Mouse (Mus musculus) hindbrain, embryonic 13.5 days (tissue): ENCODE data around the gene Kit. TPM values are rescaled to one million over a fixed set of nuclear protein-coding genes. Genes with fewer than 3 reads are reported as not detected.

Experiments
- ATAC-seq: fragments of 200-750 bp; cut with Nextera tagmentation; 2 replicates; pipeline ENCODE4 v1.8.0; 2017; ENCODE audit warnings: moderate TSS enrichment; ENCODE audit not compliant: low FRiP score
- H3K27ac ChIP-seq: fragments of 300-500 bp; sonication (generic); 2 replicates; pipeline ENCODE4 v1.5.1; 2015; ENCODE audit warnings: inconsistent platforms, mild to moderate bottlenecking, moderate library complexity
- H3K27me3 ChIP-seq: fragments of 300-500 bp; sonication (generic); 2 replicates; pipeline ENCODE4 v1.6.1; 2015; ENCODE audit warnings: mild to moderate bottlenecking, inconsistent platforms
- H3K36me3 ChIP-seq: fragments of 300-500 bp; sonication (generic); 2 replicates; pipeline ENCODE4 v1.6.1; 2015; ENCODE audit warnings: mild to moderate bottlenecking, inconsistent platforms
- H3K4me1 ChIP-seq: fragments of 300-500 bp; sonication (generic); replicated peaks from 2 replicates; pipeline ENCODE4 v1.6.1; 2015; ENCODE audit warnings: inconsistent platforms
- H3K4me2 ChIP-seq: fragments of 300-500 bp; sonication (generic); 2 replicates; pipeline ENCODE4 v1.6.1; 2015; ENCODE audit warnings: inconsistent platforms, mild to moderate bottlenecking, moderate library complexity
- H3K4me3 ChIP-seq: fragments of 300-500 bp; sonication (generic); 2 replicates; pipeline ENCODE4 v1.5.1; 2015; ENCODE audit warnings: mild to moderate bottlenecking, inconsistent platforms
- H3K9ac ChIP-seq: fragments of 300-500 bp; sonication (generic); 2 replicates; pipeline ENCODE4 v1.6.1; 2015; ENCODE audit warnings: mild to moderate bottlenecking, inconsistent platforms
- H3K9me3 ChIP-seq: fragments of 300-500 bp; sonication (generic); 2 replicates; pipeline ENCODE4 v1.6.1; 2016; ENCODE audit warnings: inconsistent platforms
- WGBS: fragments of 180-500 bp; shearing (Covaris S2); methylation state at CpG from one replicate; pipeline ENCODE4 v1.1.7; 2015; 5-methylcytosine and 5-hydroxymethylcytosine counted together
- polyA plus RNA-seq: library from polyadenylated mRNA; unstranded; fragments of >200 nt; fragmentation: Nextera tagmentation; extraction: Ambion mirVana; gene quantifications from 2 replicates; pipeline ENCODE4 v1.2.1, GENCODE M21; 2015

The Kit gene
- polyA plus RNA-seq, 1 experiment from 2014 or later: 57.9 TPM

DNA sequence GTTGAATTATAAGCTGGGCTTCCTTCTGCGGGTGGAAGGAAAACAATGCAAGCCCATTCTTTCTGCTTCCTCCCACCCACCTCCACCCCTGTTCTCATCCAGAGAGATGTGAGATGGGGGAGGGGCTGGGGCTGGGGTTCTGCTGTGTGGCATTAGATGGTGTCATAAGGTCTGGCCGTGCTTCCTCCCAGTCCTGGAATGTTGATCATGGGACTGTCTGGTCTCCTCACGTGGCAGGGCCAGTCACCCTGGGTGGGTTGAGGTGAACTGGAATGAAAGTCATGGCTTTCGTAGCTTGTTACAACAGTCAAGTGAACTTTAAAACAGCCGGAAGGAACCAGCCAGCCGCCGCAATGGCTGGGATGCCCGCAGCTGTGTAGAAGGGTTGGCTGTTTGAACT, 78.7 kb downstream of the Kit start:
- 93% methylated on average over 8 of the region's 8 CpGs for WGBS
- Histone ChIP-seq H3K9ac (no peak overlapping the region), H3K27ac (no peak overlapping the region), H3K9me3 (no peaks in the 10 kb centered on the region), H3K4me2 (no peak overlapping the region), H3K36me3 (peaks cover 53% of the 10 kb centered on the region), H3K4me3 (no peak overlapping the region), H3K4me1 (no peaks in the 10 kb centered on the region; the same call in 1 of the 2 replicates), H3K27me3 (no peaks in the 10 kb centered on the region)
- no peak for ATAC-seq

DNA sequence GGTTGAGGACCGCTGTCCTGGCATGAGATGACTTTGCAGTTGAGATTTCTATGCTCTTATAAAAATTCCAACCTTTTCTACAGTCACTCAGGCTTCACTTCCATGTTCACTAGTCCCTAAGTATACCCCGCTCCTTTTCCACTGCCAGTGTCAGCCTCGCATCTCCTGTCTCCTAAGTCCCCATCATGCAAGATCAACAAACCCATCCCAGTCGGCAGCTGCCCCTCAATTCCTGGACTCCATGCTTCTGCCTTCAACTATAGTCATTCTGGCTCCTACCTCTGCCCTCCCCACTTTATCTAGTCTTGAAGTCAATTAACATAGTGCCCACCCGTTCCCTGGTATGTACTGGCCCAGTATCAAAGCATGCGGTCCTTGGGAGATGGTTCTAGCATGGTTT, 83.9 kb downstream of the Kit start:
- no peak for ATAC-seq

DNA sequence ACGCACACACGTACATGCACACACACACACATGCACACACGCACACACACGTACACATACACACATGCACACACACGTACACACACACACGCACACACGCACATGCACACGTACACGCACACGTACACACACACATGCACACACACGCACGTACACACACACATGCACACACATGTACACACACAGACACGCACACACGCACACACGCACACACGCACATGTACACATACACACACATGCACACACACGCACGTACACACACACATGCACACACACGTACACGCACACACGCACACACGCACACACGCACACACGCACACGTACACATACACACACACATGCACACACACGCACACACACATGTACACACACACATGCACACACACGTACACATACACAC, 85.6 kb downstream of the Kit start:
- Histone ChIP-seq H3K36me3 (peaks cover 7% of the 10 kb centered on the region), H3K4me1 (no peaks in the 10 kb centered on the region; the same call in 1 of the 2 replicates), H3K4me3 (no peak overlapping the region), H3K4me2 (no peak overlapping the region), H3K27ac (no peak overlapping the region), H3K27me3 (no peaks in the 10 kb centered on the region), H3K9me3 (no peaks in the 10 kb centered on the region; the same call in 1 of the 2 replicates), H3K9ac (no peak overlapping the region)
- 97% methylated on average over 27 of the region's 27 CpGs for WGBS
- ATAC-seq: no peak

More for the DNA sequence above, 83.9 kb downstream of the Kit start:
- H3K4me2 ChIP-seq: no peak overlapping the region
- H3K9ac ChIP-seq: no peak overlapping the region
- WGBS: 96% methylated on average over 6 of the region's 6 CpGs
- peaks cover 24% of the 10 kb centered on the region for H3K36me3 ChIP-seq
- no peaks in the 10 kb centered on the region; the same call in 1 of the 2 replicates for H3K9me3 ChIP-seq
- H3K4me3 ChIP-seq: no peak overlapping the region
- H3K4me1 ChIP-seq: no peaks in the 10 kb centered on the region; the same call in 1 of the 2 replicates
- H3K27me3 ChIP-seq: no peaks in the 10 kb centered on the region
- H3K27ac ChIP-seq: no peak overlapping the region

DNA sequence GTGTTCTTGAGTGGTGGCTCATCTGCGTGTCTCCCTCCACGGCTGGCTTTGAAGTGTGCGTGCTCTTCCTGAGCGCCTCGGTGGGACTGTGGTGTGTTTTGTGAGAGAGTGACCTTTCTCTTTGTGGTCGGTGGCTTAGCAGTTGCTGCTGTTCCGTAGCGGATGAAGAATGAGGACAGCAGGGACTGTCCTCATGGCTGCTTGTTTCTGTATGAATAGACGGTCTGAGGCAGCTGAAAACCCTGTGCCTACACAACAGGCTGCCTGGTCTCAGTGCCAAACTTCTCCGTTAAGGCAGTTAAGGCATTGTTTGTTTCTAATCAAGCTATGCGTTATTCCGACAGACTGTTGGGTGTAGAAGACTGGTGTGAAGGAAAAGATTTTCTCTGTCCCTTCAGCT, 87.8 kb downstream of the Kit start:
- no peak for ATAC-seq
- H3K9me3 ChIP-seq: no peaks in the 10 kb centered on the region; the same call in 1 of the 2 replicates
- no peak overlapping the region for H3K9ac ChIP-seq
- no peaks in the 10 kb centered on the region; the same call in 1 of the 2 replicates for H3K4me1 ChIP-seq
- no peak overlapping the region for H3K4me2 ChIP-seq
- no peak overlapping the region for H3K4me3 ChIP-seq
- H3K27me3 ChIP-seq: no peaks in the 10 kb centered on the region
- no peaks in the 10 kb centered on the region for H3K36me3 ChIP-seq
- H3K27ac ChIP-seq: no peak overlapping the region
- 43% methylated on average over 12 of the region's 12 CpGs for WGBS

DNA sequence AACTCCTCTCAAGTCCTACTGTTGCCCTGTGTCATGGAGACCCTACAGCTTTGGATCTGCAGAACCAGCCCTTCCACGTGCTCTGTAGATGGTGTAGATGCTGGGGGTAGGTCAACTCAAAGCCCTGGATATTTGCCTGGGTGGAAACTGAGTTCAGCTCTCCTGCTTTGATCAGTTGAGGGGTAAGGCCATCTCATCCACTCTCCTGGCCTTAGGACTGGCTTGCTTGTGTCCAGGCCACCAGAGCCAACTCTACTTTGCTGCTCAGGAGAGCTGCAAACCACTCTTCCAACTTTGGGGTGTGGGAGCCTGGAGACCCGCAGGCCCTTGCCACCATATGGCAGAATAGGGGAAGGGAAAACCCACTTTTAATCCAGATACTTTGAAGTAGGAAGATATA, 89.1 kb downstream of the Kit start:
- Histone ChIP-seq H3K36me3 (no peaks in the 10 kb centered on the region), H3K27ac (no peak overlapping the region), H3K27me3 (no peaks in the 10 kb centered on the region), H3K9ac (no peak overlapping the region), H3K4me3 (no peak overlapping the region), H3K9me3 (no peaks in the 10 kb centered on the region; the same call in 1 of the 2 replicates), H3K4me1 (peaks cover 4% of the 10 kb centered on the region; the same call in 1 of the 2 replicates), H3K4me2 (no peak overlapping the region)
- no peak for ATAC-seq
- 96% methylated on average over 2 of the region's 2 CpGs for WGBS

DNA sequence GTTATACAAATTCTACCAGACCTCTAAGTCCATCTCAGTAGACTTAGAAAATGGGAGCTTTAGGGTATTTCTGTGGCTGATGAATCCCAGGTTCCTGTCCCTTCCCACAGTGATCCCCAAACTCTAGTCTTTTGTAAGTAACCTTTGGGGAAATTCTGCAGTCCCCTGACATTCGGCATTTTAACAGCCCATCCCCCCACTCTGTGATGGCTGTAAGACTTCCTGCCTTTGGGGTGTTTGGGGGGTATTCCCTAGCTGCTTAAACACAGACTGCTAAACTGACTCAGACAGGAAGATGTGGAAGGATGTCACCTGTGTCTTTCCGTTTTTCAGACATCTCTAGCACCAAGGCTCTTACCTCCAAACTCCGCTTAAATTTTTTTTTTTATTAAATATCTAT, 92.4 kb downstream of the Kit start:
- no peak overlapping the region for H3K4me3 ChIP-seq
- H3K27ac ChIP-seq: no peak overlapping the region
- 62% methylated on average over 3 of the region's 3 CpGs for WGBS
- H3K9me3 ChIP-seq: no peaks in the 10 kb centered on the region
- peaks cover 4% of the 10 kb centered on the region; the same call in 1 of the 2 replicates for H3K4me1 ChIP-seq
- ATAC-seq: no peak
- H3K4me2 ChIP-seq: no peak overlapping the region
- no peak overlapping the region for H3K9ac ChIP-seq
- H3K36me3 ChIP-seq: no peaks in the 10 kb centered on the region
- H3K27me3 ChIP-seq: no peaks in the 10 kb centered on the region

DNA sequence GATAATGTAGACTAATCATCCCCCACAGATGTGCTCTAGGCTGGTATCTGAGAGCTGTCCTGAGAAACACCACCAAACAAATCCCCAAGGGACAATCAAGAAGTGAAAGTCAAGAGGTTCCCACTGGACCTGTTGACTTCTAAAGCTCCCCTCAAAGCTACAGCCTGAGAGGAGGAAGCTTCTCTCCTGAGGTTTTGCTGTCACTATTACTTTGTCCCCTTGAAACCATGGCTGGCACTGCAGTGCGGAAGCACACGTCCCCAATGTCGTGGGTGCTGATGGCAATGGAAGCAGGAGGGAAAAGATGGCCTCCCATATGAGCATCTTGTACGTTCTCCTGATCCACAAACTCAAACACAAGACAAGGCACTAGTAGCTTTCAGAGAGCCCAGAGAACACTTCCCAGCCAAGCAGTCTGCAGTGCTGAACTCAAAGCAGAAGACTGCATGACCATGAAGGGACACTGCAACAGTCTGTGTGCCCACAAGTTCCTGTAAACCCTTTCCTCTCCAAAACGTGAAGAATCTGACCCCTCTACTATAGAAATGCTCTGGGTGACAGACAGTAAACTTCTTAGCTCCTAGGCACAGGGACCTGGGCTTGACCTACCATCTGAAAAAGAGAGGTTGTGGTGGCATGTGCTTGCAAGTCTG, 96.5 kb downstream of the Kit start:
- H3K36me3 ChIP-seq: no peaks in the 10 kb centered on the region
- WGBS: 92% methylated on average over 5 of the region's 5 CpGs
- no peak overlapping the region for H3K4me3 ChIP-seq
- no peak for ATAC-seq
- H3K9ac ChIP-seq: no peak overlapping the region
- H3K4me1 ChIP-seq: peaks cover 4% of the 10 kb centered on the region; the same call in 1 of the 2 replicates
- H3K9me3 ChIP-seq: no peaks in the 10 kb centered on the region
- H3K27me3 ChIP-seq: no peaks in the 10 kb centered on the region
- no peak overlapping the region for H3K4me2 ChIP-seq
- no peak overlapping the region for H3K27ac ChIP-seq

DNA sequence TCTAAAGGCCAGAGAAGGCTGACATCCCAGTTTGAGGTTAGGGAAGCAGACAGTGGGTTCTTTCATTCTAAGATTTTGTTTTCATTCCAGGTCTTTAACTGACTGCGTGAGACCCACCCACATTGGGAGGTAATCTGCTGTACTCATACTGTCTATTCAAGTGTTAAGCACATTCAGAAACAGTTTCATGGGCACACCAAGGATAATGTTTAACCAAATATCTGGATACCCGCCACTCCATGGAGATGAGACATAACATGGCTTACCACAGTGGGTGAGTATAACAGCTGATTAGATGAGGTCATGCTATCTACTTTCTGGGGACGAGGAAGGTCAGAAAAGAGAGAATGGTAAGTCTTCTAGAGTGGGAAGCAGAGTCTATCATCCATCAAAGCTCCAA, 101.3 kb downstream of the Kit start:
- no peak overlapping the region for H3K4me3 ChIP-seq
- no peak for ATAC-seq
- H3K27ac ChIP-seq: no peak overlapping the region
- H3K9ac ChIP-seq: no peak overlapping the region
- H3K27me3 ChIP-seq: no peaks in the 10 kb centered on the region
- H3K4me1 ChIP-seq: no peaks in the 10 kb centered on the region
- H3K36me3 ChIP-seq: no peaks in the 10 kb centered on the region
- WGBS: 85% methylated on average over 3 of the region's 3 CpGs
- H3K9me3 ChIP-seq: no peaks in the 10 kb centered on the region
- H3K4me2 ChIP-seq: no peak overlapping the region

DNA sequence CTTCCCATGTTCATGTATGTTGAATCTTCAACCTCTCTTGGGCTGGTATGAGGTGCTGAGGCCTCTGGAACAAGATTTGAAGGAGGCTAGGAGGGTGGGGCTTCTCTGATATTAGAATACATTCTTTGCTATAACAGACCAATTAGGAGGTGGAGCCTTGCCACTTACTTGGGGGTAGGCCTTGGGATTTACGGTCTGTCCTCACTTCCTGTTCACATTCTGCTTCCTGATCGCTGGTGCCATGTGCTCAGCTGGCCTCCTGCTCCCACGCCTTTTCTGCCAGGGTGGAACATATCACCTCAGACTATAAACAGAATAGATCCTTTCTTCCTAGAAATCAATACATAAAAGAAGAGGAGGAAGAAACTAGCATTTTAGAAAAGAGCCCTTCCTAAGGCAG, 105.2 kb downstream of the Kit start:
- no peak for ATAC-seq
- no peak overlapping the region for H3K4me2 ChIP-seq

DNA sequence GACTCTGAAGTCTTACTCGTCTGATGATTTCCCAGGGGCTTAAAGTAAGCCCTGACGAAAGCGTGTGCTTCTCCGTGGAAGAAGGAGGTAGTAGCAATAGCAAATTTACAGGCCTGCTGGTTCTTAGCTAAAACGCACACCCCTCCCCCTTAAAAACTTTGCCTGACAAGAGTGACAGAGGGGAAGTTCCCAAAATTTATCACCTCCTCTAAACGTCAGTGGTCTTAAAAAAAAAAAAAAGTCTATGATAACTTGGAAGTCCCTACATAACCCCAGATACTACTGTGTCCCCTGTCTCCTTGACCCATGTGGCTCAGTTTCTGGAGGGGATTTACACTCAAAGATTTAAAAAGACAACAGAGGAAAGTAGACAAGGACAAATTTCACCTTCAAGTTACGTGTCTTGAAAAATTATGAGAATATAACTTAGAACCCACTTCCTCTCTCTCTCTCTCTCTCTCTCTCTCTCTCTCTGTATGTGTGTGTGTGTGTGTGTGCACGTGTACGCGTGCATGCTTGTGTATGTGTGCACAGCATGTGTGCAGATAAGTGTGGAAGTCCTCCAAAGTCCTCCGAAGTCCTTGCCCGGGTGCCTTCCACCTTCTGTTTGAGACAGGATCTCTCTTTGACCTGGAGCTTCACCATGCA, 120.6 kb downstream of the Kit start:
- Histone ChIP-seq H3K9me3 (no peaks in the 10 kb centered on the region), H3K4me2 (no peak overlapping the region), H3K27me3 (no peaks in the 10 kb centered on the region), H3K36me3 (no peaks in the 10 kb centered on the region), H3K4me3 (no peak overlapping the region), H3K4me1 (peaks cover 9% of the 10 kb centered on the region), H3K27ac (no peak overlapping the region), H3K9ac (no peak overlapping the region)
- ATAC-seq: no peak
- 83% methylated on average over 12 of the region's 12 CpGs for WGBS

More for the DNA sequence above, 105.2 kb downstream of the Kit start:
- H3K4me3 ChIP-seq: no peak overlapping the region
- no peak overlapping the region for H3K27ac ChIP-seq
- no peaks in the 10 kb centered on the region for H3K27me3 ChIP-seq
- no peaks in the 10 kb centered on the region for H3K36me3 ChIP-seq
- 89% methylated on average over 3 of the region's 3 CpGs for WGBS
- H3K4me1 ChIP-seq: no peaks in the 10 kb centered on the region
- no peaks in the 10 kb centered on the region for H3K9me3 ChIP-seq
- H3K9ac ChIP-seq: no peak overlapping the region

DNA sequence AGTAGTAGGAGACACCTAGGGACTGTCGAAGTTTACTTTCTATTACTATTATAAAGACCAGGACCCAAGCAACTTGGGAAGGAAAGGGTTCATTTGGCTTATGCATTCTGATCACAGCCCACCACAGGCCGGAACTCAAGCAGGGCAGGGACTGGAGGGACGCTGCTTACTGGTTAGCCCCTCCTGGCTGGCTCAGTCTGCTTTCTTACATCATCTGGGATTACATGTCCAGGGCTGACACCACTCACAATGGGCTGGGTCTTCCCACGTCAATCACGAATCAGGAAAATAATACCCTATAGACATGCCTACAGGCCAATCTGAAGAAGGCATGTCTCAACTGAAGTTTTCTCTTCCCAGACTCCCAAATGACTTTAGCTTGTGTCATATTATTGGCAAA, 122.2 kb downstream of the Kit start:
- Histone ChIP-seq H3K27ac (no peak overlapping the region), H3K9me3 (no peaks in the 10 kb centered on the region), H3K4me3 (no peak overlapping the region), H3K4me1 (peaks cover 9% of the 10 kb centered on the region), H3K9ac (no peak overlapping the region), H3K4me2 (no peak overlapping the region), H3K27me3 (no peaks in the 10 kb centered on the region), H3K36me3 (no peaks in the 10 kb centered on the region)
- WGBS: 49% methylated on average over 5 of the region's 5 CpGs
- no peak for ATAC-seq

DNA sequence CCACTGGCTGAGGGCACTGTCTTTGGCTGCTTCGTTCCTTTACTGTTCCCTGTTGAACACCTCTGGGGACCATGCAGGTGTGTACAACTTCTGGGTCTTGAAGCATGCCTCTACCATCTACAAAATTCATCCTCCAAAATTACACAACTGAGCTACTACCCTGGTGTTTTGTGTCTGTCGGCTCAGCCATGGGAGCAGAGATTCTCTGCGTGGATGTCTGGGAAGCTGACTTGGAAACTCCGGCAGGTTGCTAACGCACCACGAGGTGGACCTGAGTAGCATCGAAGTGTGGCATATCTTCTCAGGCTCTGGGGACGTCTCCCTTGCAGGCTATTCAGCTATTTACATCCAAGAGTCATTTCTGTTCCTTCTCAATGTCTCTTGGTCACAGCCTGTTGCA, 123.8 kb downstream of the Kit start:
- no peaks in the 10 kb centered on the region for H3K27me3 ChIP-seq
- no peak overlapping the region for H3K9ac ChIP-seq
- H3K4me2 ChIP-seq: no peak overlapping the region
- H3K27ac ChIP-seq: no peak overlapping the region
- no peaks in the 10 kb centered on the region for H3K36me3 ChIP-seq
- H3K4me3 ChIP-seq: no peak overlapping the region
- H3K9me3 ChIP-seq: no peaks in the 10 kb centered on the region; the same call in 1 of the 2 replicates
- 91% methylated on average over 8 of the region's 8 CpGs for WGBS
- H3K4me1 ChIP-seq: peaks cover 9% of the 10 kb centered on the region
- ATAC-seq: no peak

DNA sequence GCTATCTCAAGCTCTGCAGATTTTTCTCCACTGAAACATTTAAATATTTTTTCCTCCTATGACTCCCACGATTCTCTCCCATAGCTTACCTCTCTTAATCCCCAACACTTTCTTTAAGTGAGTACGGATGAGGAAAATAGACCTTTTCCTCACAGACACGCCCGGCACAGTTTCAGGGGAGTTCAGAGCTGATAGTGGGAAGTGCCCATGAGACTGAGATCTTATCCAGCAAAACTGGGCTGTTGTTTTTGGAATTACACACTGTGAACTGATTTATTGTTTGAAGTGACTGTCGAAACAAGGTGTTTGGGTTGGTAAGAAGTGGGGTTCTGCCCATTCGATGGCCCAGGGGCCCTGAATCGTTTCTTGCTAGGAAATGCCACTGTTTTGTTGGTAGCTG, 124.4 kb downstream of the Kit start:
- WGBS: 83% methylated on average over 7 of the region's 7 CpGs
- no peak overlapping the region for H3K4me2 ChIP-seq
- no peak for ATAC-seq
- no peaks in the 10 kb centered on the region; the same call in 1 of the 2 replicates for H3K9me3 ChIP-seq
- H3K9ac ChIP-seq: no peak overlapping the region
- no peaks in the 10 kb centered on the region for H3K27me3 ChIP-seq
- H3K36me3 ChIP-seq: no peaks in the 10 kb centered on the region
- peaks cover 9% of the 10 kb centered on the region for H3K4me1 ChIP-seq
- H3K4me3 ChIP-seq: no peak overlapping the region
- peak overlapping the region; percentile 52; the same call in 1 of the 2 replicates for H3K27ac ChIP-seq
